Mouse (Mus musculus) liver, postnatal 0 days (tissue): ENCODE data around the gene Sp2.

ENCODE experiments used
- CTCF ChIP-seq: sonication (generic); IDR thresholded peaks from 2 replicates; pipeline ENCODE4 v1.5.1; 2016; ENCODE audit warnings: antibody characterized with exemption, low read depth
- EP300 ChIP-seq: IDR thresholded peaks from 2 replicates; pipeline ENCODE4 v1.6.1; 2016; ENCODE audit warnings: antibody characterized with exemption, low read depth, mild to moderate bottlenecking

DNA sequence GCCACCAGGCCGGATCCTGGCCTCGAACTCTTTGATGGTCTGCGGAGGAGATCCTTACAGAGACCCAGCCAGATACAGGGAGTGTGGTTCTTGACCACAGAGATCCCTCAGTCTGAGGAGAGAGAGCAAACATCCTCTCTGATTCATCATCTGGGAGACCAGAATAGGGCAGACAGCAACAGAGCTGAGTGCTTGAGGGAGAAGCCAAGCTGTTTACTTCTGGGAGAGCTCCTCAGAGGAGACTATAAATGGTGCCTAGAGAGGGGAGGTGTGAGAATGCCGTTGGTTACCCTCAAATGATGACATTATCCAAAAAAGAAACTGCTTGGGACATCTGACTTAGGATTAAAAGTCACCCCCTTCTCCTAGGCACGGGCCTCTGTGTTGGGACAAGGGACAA lies 8.7 kb upstream of the Sp2 start:
- no peak for TF ChIP-seq EP300
- no peak for TF ChIP-seq CTCF
